Mouse (Mus musculus): ENCODE results near the gene A830018L16Rik. TPM values are rescaled to one million over a fixed set of nuclear protein-coding genes. Genes with fewer than 3 reads are reported as not detected.
A peak's percentile ranks its signal among the peaks of the same experiment; 100 is the strongest.

A830018L16Rik gene
- polyA plus RNA-seq, 1 experiment from 2014 or later = 0.51 TPM

GRCm38 (mm10) chr1:11570274-11570673 lies 156.4 kb downstream of the A830018L16Rik start:
- Histone ChIP-seq H3K9me3 (ENCODE audit: control insufficient read depth, low read length) (no peaks in the 10 kb centered on the region), H3K27ac (ENCODE audit: low read depth, low read length) (no peak overlapping the region), H3K27me3 (ENCODE audit: control insufficient read depth, insufficient read depth, low read length) (no peaks in the 10 kb centered on the region), H3K9ac (ENCODE audit: low read depth, low read length) (no peak overlapping the region), H3K4me2 (replicated peaks; ENCODE audit: low read depth, low read length) (no peak overlapping the region), H3K36me3 (ENCODE audit: control insufficient read depth, insufficient read depth, low read length) (no peaks in the 10 kb centered on the region), H3K4me3 (ENCODE audit: low read length) (no peak overlapping the region), H3K4me1 (ENCODE audit: control insufficient read depth, insufficient read depth, low read length) (no peaks in the 10 kb centered on the region)
- 91% methylated on average over 2 of the region's 2 CpGs for WGBS
- ATAC-seq (ENCODE audit: low FRiP score, low TSS enrichment) = no peak

GRCm38 (mm10) chr1:11573462-11573861 lies 159.6 kb downstream of the A830018L16Rik start:
- Histone ChIP-seq H3K9ac (ENCODE audit: low read depth, low read length) (no peak overlapping the region), H3K36me3 (ENCODE audit: control insufficient read depth, insufficient read depth, low read length) (no peaks in the 10 kb centered on the region), H3K4me1 (ENCODE audit: control insufficient read depth, insufficient read depth, low read length) (no peaks in the 10 kb centered on the region), H3K27ac (ENCODE audit: low read depth, low read length) (no peak overlapping the region), H3K27me3 (ENCODE audit: control insufficient read depth, insufficient read depth, low read length) (no peaks in the 10 kb centered on the region), H3K4me3 (ENCODE audit: low read length) (no peak overlapping the region), H3K9me3 (ENCODE audit: control insufficient read depth, low read length) (no peaks in the 10 kb centered on the region), H3K4me2 (replicated peaks; ENCODE audit: low read depth, low read length) (no peak overlapping the region)
- WGBS = 83% methylated on average over 2 of the region's 2 CpGs
- no peak for ATAC-seq (ENCODE audit: low FRiP score, low TSS enrichment)

- 69% methylated on average over 4 of the region's 4 CpGs for WGBS
- no peak for ATAC-seq (ENCODE audit: low FRiP score, low TSS enrichment)
- H3K36me3 ChIP-seq (ENCODE audit: control insufficient read depth, insufficient read depth, low read length) = no peaks in the 10 kb centered on the region
- no peak overlapping the region for H3K9ac ChIP-seq (ENCODE audit: low read depth, low read length)
- no peaks in the 10 kb centered on the region for H3K27me3 ChIP-seq (ENCODE audit: control insufficient read depth, insufficient read depth, low read length)
- no peak overlapping the region for H3K27ac ChIP-seq (ENCODE audit: low read depth, low read length)
- H3K4me2 ChIP-seq (replicated peaks; ENCODE audit: low read depth, low read length) = no peak overlapping the region
- H3K9me3 ChIP-seq (ENCODE audit: control insufficient read depth, low read length) = no peaks in the 10 kb centered on the region
- H3K4me3 ChIP-seq (ENCODE audit: low read length) = no peak overlapping the region
- no peaks in the 10 kb centered on the region for H3K4me1 ChIP-seq (ENCODE audit: control insufficient read depth, insufficient read depth, low read length)
Measured at GRCm38 (mm10) chr1:11580026-11580425, 166.1 kb downstream of the A830018L16Rik start.

- ATAC-seq (ENCODE audit: low FRiP score, low TSS enrichment) = no peak
- WGBS = 75% methylated on average over 10 of the region's 10 CpGs
- Histone ChIP-seq H3K4me1 (ENCODE audit: control insufficient read depth, insufficient read depth, low read length) (no peaks in the 10 kb centered on the region), H3K4me2 (replicated peaks; ENCODE audit: low read depth, low read length) (no peak overlapping the region), H3K9ac (ENCODE audit: low read depth, low read length) (no peak overlapping the region), H3K27ac (ENCODE audit: low read depth, low read length) (no peak overlapping the region), H3K9me3 (ENCODE audit: control insufficient read depth, low read length) (no peaks in the 10 kb centered on the region), H3K4me3 (ENCODE audit: low read length) (no peak overlapping the region), H3K27me3 (ENCODE audit: control insufficient read depth, insufficient read depth, low read length) (no peaks in the 10 kb centered on the region), H3K36me3 (ENCODE audit: control insufficient read depth, insufficient read depth, low read length) (no peaks in the 10 kb centered on the region)
Measured at GRCm38 (mm10) chr1:11588305-11588704, 174.4 kb downstream of the A830018L16Rik start.

- no peaks in the 10 kb centered on the region for H3K36me3 ChIP-seq (ENCODE audit: control insufficient read depth, insufficient read depth, low read length)
- no peak overlapping the region for H3K4me2 ChIP-seq (replicated peaks; ENCODE audit: low read depth, low read length)
- ATAC-seq (ENCODE audit: low FRiP score, low TSS enrichment) = no peak
- no peaks in the 10 kb centered on the region for H3K9me3 ChIP-seq (ENCODE audit: control insufficient read depth, low read length)
- no peak overlapping the region for H3K4me3 ChIP-seq (ENCODE audit: low read length)
- no peaks in the 10 kb centered on the region for H3K27me3 ChIP-seq (ENCODE audit: control insufficient read depth, insufficient read depth, low read length)
- H3K27ac ChIP-seq (ENCODE audit: low read depth, low read length) = no peak overlapping the region
- no peaks in the 10 kb centered on the region for H3K4me1 ChIP-seq (ENCODE audit: control insufficient read depth, insufficient read depth, low read length)
- no peak overlapping the region for H3K9ac ChIP-seq (ENCODE audit: low read depth, low read length)
Measured at GRCm38 (mm10) chr1:11650137-11650536, 236.2 kb downstream of the A830018L16Rik start.

- H3K36me3 ChIP-seq (ENCODE audit: control insufficient read depth, insufficient read depth, low read length) = no peaks in the 10 kb centered on the region
- no peaks in the 10 kb centered on the region for H3K9me3 ChIP-seq (ENCODE audit: control insufficient read depth, low read length)
- no peaks in the 10 kb centered on the region for H3K27me3 ChIP-seq (ENCODE audit: control insufficient read depth, insufficient read depth, low read length)
- no peaks in the 10 kb centered on the region for H3K4me1 ChIP-seq (ENCODE audit: control insufficient read depth, insufficient read depth, low read length)
- no peak overlapping the region for H3K9ac ChIP-seq (ENCODE audit: low read depth, low read length)
- H3K4me2 ChIP-seq (replicated peaks; ENCODE audit: low read depth, low read length) = no peak overlapping the region
- ATAC-seq (ENCODE audit: low FRiP score, low TSS enrichment) = no peak
- no peak overlapping the region for H3K4me3 ChIP-seq (ENCODE audit: low read length)
- H3K27ac ChIP-seq (ENCODE audit: low read depth, low read length) = no peak overlapping the region
Measured at GRCm38 (mm10) chr1:11652773-11653172, 238.9 kb downstream of the A830018L16Rik start.

GRCm38 (mm10) chr1:11657341-11658060 lies 243.6 kb downstream of the A830018L16Rik start:
- H3K27me3 ChIP-seq (ENCODE audit: control insufficient read depth, insufficient read depth, low read length) = no peaks in the 10 kb centered on the region
- H3K4me2 ChIP-seq (replicated peaks; ENCODE audit: low read depth, low read length) = no peak overlapping the region
- H3K27ac ChIP-seq (ENCODE audit: low read depth, low read length) = no peak overlapping the region
- WGBS = 60% methylated on average over 2 of the region's 2 CpGs
- no peaks in the 10 kb centered on the region for H3K36me3 ChIP-seq (ENCODE audit: control insufficient read depth, insufficient read depth, low read length)
- H3K9ac ChIP-seq (ENCODE audit: low read depth, low read length) = no peak overlapping the region
- ATAC-seq (ENCODE audit: low FRiP score, low TSS enrichment) = peak; percentile 62; the same call in 1 of the 2 replicates
- no peaks in the 10 kb centered on the region for H3K9me3 ChIP-seq (ENCODE audit: control insufficient read depth, low read length)
- no peak overlapping the region for H3K4me3 ChIP-seq (ENCODE audit: low read length)
- no peaks in the 10 kb centered on the region for H3K4me1 ChIP-seq (ENCODE audit: control insufficient read depth, insufficient read depth, low read length)

GRCm38 (mm10) chr1:11658061-11658625 lies 244.2 kb downstream of the A830018L16Rik start:
- 52% methylated on average over 3 of the region's 3 CpGs for WGBS
- Histone ChIP-seq H3K4me1 (ENCODE audit: control insufficient read depth, insufficient read depth, low read length) (no peaks in the 10 kb centered on the region), H3K27me3 (ENCODE audit: control insufficient read depth, insufficient read depth, low read length) (no peaks in the 10 kb centered on the region), H3K36me3 (ENCODE audit: control insufficient read depth, insufficient read depth, low read length) (no peaks in the 10 kb centered on the region), H3K9ac (ENCODE audit: low read depth, low read length) (no peak overlapping the region), H3K9me3 (ENCODE audit: control insufficient read depth, low read length) (no peaks in the 10 kb centered on the region), H3K4me3 (ENCODE audit: low read length) (no peak overlapping the region), H3K27ac (ENCODE audit: low read depth, low read length) (no peak overlapping the region), H3K4me2 (replicated peaks; ENCODE audit: low read depth, low read length) (no peak overlapping the region)
- ATAC-seq (ENCODE audit: low FRiP score, low TSS enrichment) = no peak

GRCm38 (mm10) chr1:11744749-11745314 lies 330.9 kb downstream of the A830018L16Rik start:
- no peak overlapping the region for H3K4me2 ChIP-seq (replicated peaks; ENCODE audit: low read depth, low read length)
- no peak overlapping the region for H3K9ac ChIP-seq (ENCODE audit: low read depth, low read length)
- H3K9me3 ChIP-seq (ENCODE audit: control insufficient read depth, low read length) = no peaks in the 10 kb centered on the region; the same call in 1 of the 2 replicates
- no peaks in the 10 kb centered on the region for H3K36me3 ChIP-seq (ENCODE audit: control insufficient read depth, insufficient read depth, low read length)
- H3K4me1 ChIP-seq (ENCODE audit: control insufficient read depth, insufficient read depth, low read length) = no peaks in the 10 kb centered on the region
- H3K4me3 ChIP-seq (ENCODE audit: low read length) = no peak overlapping the region
- no peak for ATAC-seq (ENCODE audit: low FRiP score, low TSS enrichment)
- H3K27ac ChIP-seq (ENCODE audit: low read depth, low read length) = no peak overlapping the region
- H3K27me3 ChIP-seq (ENCODE audit: control insufficient read depth, insufficient read depth, low read length) = no peaks in the 10 kb centered on the region
